ENCODE assay signal across 10 mouse cellular contexts in genomic region chrX:159744035-159744434, GRCm38 (mm10).
DNase-seq lines count a peak whose midpoint lies in the region.
"Had no signal": no experiment of that assay in that cellular context is flagged by ENCODE, and none has a peak within 500 bp of the region (broad histone marks: within the 10 kb centered on the region; RNA-seq: fewer than 3 reads in every experiment).

No protein-coding gene starts in this region.

- DNase-seq in cerebellum, postnatal 14 days = peak; percentile 24 to 44
- no peak for DNase-seq in cerebellum, adult 9-11 months
- DNase-seq in left cerebral cortex, postnatal 4 days = peak; percentile 73
- DNase-seq in left cerebral cortex, adult 8-10 months (ENCODE audit: low spot score in 2 of 2) = no peak
- DNase-seq in NIH3T3 (ENCODE audit: low read depth) = peak; percentile 51
- peak; percentile 43 to 50 for DNase-seq in heart, postnatal 10 days
- DNase-seq in spleen, postnatal 14 days (ENCODE audit: low spot score in 2 of 2) = no peak
- no peak for DNase-seq in urinary bladder, adult 2 months (ENCODE audit: low spot score)
- DNase-seq: cerebellum, postnatal 25 days; kidney, postnatal 14 days had no signal

- intact Hi-C loops in left cerebral cortex, postnatal 4 days (cut with DNase I) = no loop called here
- intact Hi-C loops in heart, postnatal 10 days (cut with DNase I) = no loop called here

Comparison
In these comparisons a context has a peak if more than half of its experiments do, and no peak if none do; other contexts are left out.
1. DNase-seq: peak in cerebellum, postnatal 14 days (2 of 2), left cerebral cortex, postnatal 4 days (single experiment), NIH3T3 (single experiment) and heart, postnatal 10 days (2 of 2); none in cerebellum, adult 9-11 months (single experiment), left cerebral cortex, adult 8-10 months (0 of 2), spleen, postnatal 14 days (0 of 2) and urinary bladder, adult 2 months (single experiment).